Mouse (Mus musculus) limb, embryonic 14.5 days (tissue): ENCODE measurements around the gene Kbtbd4. TPM values are rescaled to one million over a fixed set of nuclear protein-coding genes. Genes with fewer than 3 reads are reported as not detected.

Source experiments
- ATAC-seq: fragments of 200-750 bp; cut with Nextera tagmentation; 2 replicates; pipeline ENCODE4 v1.8.0; 2017; ENCODE audit warnings: low read depth, moderate number of reproducible peaks, moderate TSS enrichment; ENCODE audit not compliant: low FRiP score
- DNase-seq: peaks from one replicate; pipeline ENCODE4 v3.0.0-alpha.2; 2015; ENCODE audit warnings: low spot score
- H3K27ac ChIP-seq: fragments of 300-500 bp; sonication (generic); replicated peaks from 2 replicates; pipeline ENCODE4 v1.5.1; 2014; ENCODE audit warnings: low read depth, mild to moderate bottlenecking, low read length, moderate library complexity, mixed read lengths
- H3K27me3 ChIP-seq: fragments of 300-500 bp; sonication (generic); 2 replicates; pipeline ENCODE4 v1.6.1; 2014; ENCODE audit warnings: low read length, mixed read lengths; ENCODE audit not compliant: control insufficient read depth, insufficient read depth
- H3K36me3 ChIP-seq: fragments of 300-500 bp; sonication (generic); 2 replicates; pipeline ENCODE4 v1.6.1; 2014; ENCODE audit warnings: mild to moderate bottlenecking, low read length, moderate library complexity, mixed read lengths; ENCODE audit not compliant: control insufficient read depth, insufficient read depth
- H3K4me1 ChIP-seq: fragments of 300-500 bp; sonication (generic); 2 replicates; pipeline ENCODE4 v1.6.1; 2014; ENCODE audit warnings: antibody characterized with exemption, low read length, mixed read lengths; ENCODE audit not compliant: control insufficient read depth, insufficient read depth
- H3K4me2 ChIP-seq: fragments of 300-500 bp; sonication (generic); replicated peaks from 2 replicates; pipeline ENCODE4 v1.6.1; 2014; ENCODE audit warnings: low read depth, mild to moderate bottlenecking, low read length, moderate library complexity; ENCODE audit not compliant: severe bottlenecking
- H3K4me3 ChIP-seq: fragments of 300-500 bp; sonication (generic); replicated peaks from 2 replicates; pipeline ENCODE4 v1.5.1; 2014; ENCODE audit warnings: low read length
- H3K9ac ChIP-seq: fragments of 300-500 bp; sonication (generic); 2 replicates; pipeline ENCODE4 v1.6.1; 2014; ENCODE audit warnings: mild to moderate bottlenecking, low read depth, low read length, moderate library complexity; ENCODE audit not compliant: severe bottlenecking
- H3K9me3 ChIP-seq: fragments of 300-500 bp; sonication (generic); 2 replicates; pipeline ENCODE4 v1.6.1; 2016; ENCODE audit warnings: low read length; ENCODE audit not compliant: control insufficient read depth
- POLR2A ChIP-seq: fragments of 200-500 bp; IDR thresholded peaks from 2 replicates; pipeline ENCODE4 v1.8.0; 2012; ENCODE audit warnings: inconsistent platforms, mild to moderate bottlenecking, moderate library complexity, borderline replicate concordance; ENCODE audit not compliant: insufficient read depth, insufficient read length; ENCODE audit errors: extremely low read depth
- WGBS: fragments of 180-500 bp; shearing (Covaris S2); extraction: QIAGEN DNeasy Blood & Tissue Kit; methylation state at CpG from one replicate; pipeline ENCODE4 v1.1.7; 2014; 5-methylcytosine and 5-hydroxymethylcytosine counted together
- polyA plus RNA-seq, 2 experiments: library from polyadenylated mRNA; depleted of rRNA in 1 of 2; stranded (reverse) in 1 of 2; unstranded in 1 of 2; fragments of >200 nt; fragmentation: Nextera tagmentation in 1 of 2; extraction: Ambion mirVana in 1 of 2; gene quantifications; 2 replicates each; pipeline versions ENCODE4 v1.2.1 to v1.2.3; 2012 to 2014

Kbtbd4 gene
- polyA plus RNA-seq, 2 experiments = 25.5 to 30.5 TPM

- no peaks in the 10 kb centered on the region for H3K27me3 ChIP-seq
- ATAC-seq = no peak
- H3K4me1 ChIP-seq = no peaks in the 10 kb centered on the region
- WGBS = 76% methylated on average over 1 of the region's 1 CpGs
- H3K27ac ChIP-seq = no peak overlapping the region
- no peak overlapping the region for H3K9ac ChIP-seq
- no peak for DNase-seq
- no peak overlapping the region for H3K4me2 ChIP-seq
- no peak for TF ChIP-seq POLR2A
- no peaks in the 10 kb centered on the region for H3K9me3 ChIP-seq
- peaks cover 12% of the 10 kb centered on the region; the same call in 1 of the 2 replicates for H3K36me3 ChIP-seq
- no peak overlapping the region for H3K4me3 ChIP-seq
Measured at GRCm38 (mm10) chr2:90956053-90956452, 51.5 kb downstream of the Kbtbd4 start.

GRCm38 (mm10) chr2:90958856-90959255, 54.3 kb downstream of the Kbtbd4 start:
- H3K4me3 ChIP-seq = no peak overlapping the region
- H3K27ac ChIP-seq = no peak overlapping the region
- H3K9me3 ChIP-seq = no peaks in the 10 kb centered on the region
- no peak for TF ChIP-seq POLR2A
- H3K4me1 ChIP-seq = no peaks in the 10 kb centered on the region
- 0 out of 2 replicates have a peak, but pooled peaks cover 10% of the 10 kb centered on the region for H3K36me3 ChIP-seq
- no peak overlapping the region for H3K9ac ChIP-seq
- no peak overlapping the region for H3K4me2 ChIP-seq
- no peak for ATAC-seq
- 85% methylated on average over 3 of the region's 3 CpGs for WGBS
- no peaks in the 10 kb centered on the region for H3K27me3 ChIP-seq
- DNase-seq = no peak

- Histone ChIP-seq H3K9ac (no peak overlapping the region), H3K27me3 (no peaks in the 10 kb centered on the region), H3K4me1 (no peaks in the 10 kb centered on the region), H3K4me3 (no peak overlapping the region), H3K27ac (no peak overlapping the region), H3K9me3 (no peaks in the 10 kb centered on the region), H3K4me2 (no peak overlapping the region), H3K36me3 (0 out of 2 replicates have a peak, but pooled peaks cover 7% of the 10 kb centered on the region)
- no peak for TF ChIP-seq POLR2A
- WGBS = 92% methylated on average over 2 of the region's 2 CpGs
- DNase-seq (no peak), ATAC-seq (no peak)
Measured at GRCm38 (mm10) chr2:90960012-90960411, 55.5 kb downstream of the Kbtbd4 start.

Other genes starting within 250 kb of the Kbtbd4 start
- 27.6 and 29.9 TPM in 2 replicates for gene Nup160, start 227.5 kb upstream of the Kbtbd4 start, polyA plus RNA-seq (2012; rRNA removed)
- 42.0 and 43.0 TPM in 2 replicates for gene Nup160, start 227.5 kb upstream of the Kbtbd4 start, polyA plus RNA-seq (2014; fragmentation: Nextera tagmentation; extraction: Ambion mirVana)
- gene Fnbp4, start 159.4 kb upstream of the Kbtbd4 start, polyA plus RNA-seq (2012; rRNA removed) = 110 and 115 TPM in 2 replicates
- gene Fnbp4, start 159.4 kb upstream of the Kbtbd4 start, polyA plus RNA-seq (2014; fragmentation: Nextera tagmentation; extraction: Ambion mirVana) = 79.5 and 102 TPM in 2 replicates
- 2.2 and 2.3 TPM in 2 replicates for gene Agbl2, start 122.0 kb upstream of the Kbtbd4 start, polyA plus RNA-seq (2012; rRNA removed)
- gene Agbl2, start 122.0 kb upstream of the Kbtbd4 start, polyA plus RNA-seq (2014; fragmentation: Nextera tagmentation; extraction: Ambion mirVana) = 1.4 and 2.1 TPM in 2 replicates
- gene Mtch2, start 57.6 kb upstream of the Kbtbd4 start, polyA plus RNA-seq (2012; rRNA removed) = 111 and 120 TPM in 2 replicates
- 201 and 210 TPM in 2 replicates for gene Mtch2, start 57.6 kb upstream of the Kbtbd4 start, polyA plus RNA-seq (2014; fragmentation: Nextera tagmentation; extraction: Ambion mirVana)
- 28.6 and 38.1 TPM in 2 replicates for gene C1qtnf4, start 18.9 kb upstream of the Kbtbd4 start, polyA plus RNA-seq (2012; rRNA removed)
- gene C1qtnf4, start 18.9 kb upstream of the Kbtbd4 start, polyA plus RNA-seq (2014; fragmentation: Nextera tagmentation; extraction: Ambion mirVana) = 32.0 and 35.0 TPM in 2 replicates
- gene Ndufs3, start 87 bp downstream of the Kbtbd4 start, polyA plus RNA-seq (2012; rRNA removed) = 155 and 170 TPM in 2 replicates
- 207 and 219 TPM in 2 replicates for gene Ndufs3, start 87 bp downstream of the Kbtbd4 start, polyA plus RNA-seq (2014; fragmentation: Nextera tagmentation; extraction: Ambion mirVana)
- gene Celf1, start 35.6 kb downstream of the Kbtbd4 start, polyA plus RNA-seq (2012; rRNA removed) = 70.3 and 73.1 TPM in 2 replicates
- gene Celf1, start 35.6 kb downstream of the Kbtbd4 start, polyA plus RNA-seq (2014; fragmentation: Nextera tagmentation; extraction: Ambion mirVana) = 51.5 and 52.2 TPM in 2 replicates
- gene Rapsn, start 130.9 kb downstream of the Kbtbd4 start, polyA plus RNA-seq (2012; rRNA removed) = 24.9 and 28.1 TPM in 2 replicates
- 18.5 and 26.5 TPM in 2 replicates for gene Rapsn, start 130.9 kb downstream of the Kbtbd4 start, polyA plus RNA-seq (2014; fragmentation: Nextera tagmentation; extraction: Ambion mirVana)
- 158 and 203 TPM in 2 replicates for gene Psmc3, start 149.3 kb downstream of the Kbtbd4 start, polyA plus RNA-seq (2012; rRNA removed)
- 287 and 305 TPM in 2 replicates for gene Psmc3, start 149.3 kb downstream of the Kbtbd4 start, polyA plus RNA-seq (2014; fragmentation: Nextera tagmentation; extraction: Ambion mirVana)
- 143 and 172 TPM in 2 replicates for gene Slc39a13, start 165.7 kb downstream of the Kbtbd4 start, polyA plus RNA-seq (2012; rRNA removed)
- gene Slc39a13, start 165.7 kb downstream of the Kbtbd4 start, polyA plus RNA-seq (2014; fragmentation: Nextera tagmentation; extraction: Ambion mirVana) = 63.3 and 74.3 TPM in 2 replicates
- gene Spi1, start 177.7 kb downstream of the Kbtbd4 start, polyA plus RNA-seq (2012; rRNA removed) = 13.7 and 14.1 TPM in 2 replicates
- 10.6 and 10.7 TPM in 2 replicates for gene Spi1, start 177.7 kb downstream of the Kbtbd4 start, polyA plus RNA-seq (2014; fragmentation: Nextera tagmentation; extraction: Ambion mirVana)
- 0.27 and 0.29 TPM in 2 replicates for gene Mybpc3, start 213.4 kb downstream of the Kbtbd4 start, polyA plus RNA-seq (2012; rRNA removed)
- 0.07 and 0.12 TPM in 2 replicates for gene Mybpc3, start 213.4 kb downstream of the Kbtbd4 start, polyA plus RNA-seq (2014; fragmentation: Nextera tagmentation; extraction: Ambion mirVana)